Mouse (Mus musculus) lung, embryonic 14.5 days (tissue): ENCODE data around the gene Agxt. TPM values are rescaled to one million over a fixed set of nuclear protein-coding genes. Genes with fewer than 3 reads are reported as not detected.

Experiments used
- ATAC-seq: fragments of 200-750 bp; cut with Nextera tagmentation; 2 replicates; pipeline ENCODE4 v1.8.0; 2017; ENCODE audit warnings: mild to moderate bottlenecking, moderate TSS enrichment, moderate library complexity; ENCODE audit not compliant: insufficient read depth
- DNase-seq: peaks from one replicate; pipeline ENCODE4 v3.0.0-alpha.2; 2015
- H3K27ac ChIP-seq: fragments of 300-500 bp; sonication (generic); 2 replicates; pipeline ENCODE4 v1.5.1; 2014; ENCODE audit warnings: low read depth, mild to moderate bottlenecking, moderate library complexity
- H3K27me3 ChIP-seq: fragments of 300-500 bp; sonication (generic); 2 replicates; pipeline ENCODE4 v1.6.1; 2014; ENCODE audit warnings: low read length, control low read depth; ENCODE audit not compliant: insufficient read depth
- H3K36me3 ChIP-seq: fragments of 300-500 bp; sonication (generic); 2 replicates; pipeline ENCODE4 v1.6.1; 2014; ENCODE audit warnings: control low read depth; ENCODE audit not compliant: insufficient read depth
- H3K4me1 ChIP-seq: fragments of 300-500 bp; sonication (generic); 2 replicates; pipeline ENCODE4 v1.6.1; 2014; ENCODE audit warnings: antibody characterized with exemption, control low read depth; ENCODE audit not compliant: insufficient read depth
- H3K4me2 ChIP-seq: fragments of 300-500 bp; sonication (generic); 2 replicates; pipeline ENCODE4 v1.6.1; 2014; ENCODE audit warnings: mild to moderate bottlenecking
- H3K4me3 ChIP-seq: fragments of 300-500 bp; sonication (generic); 2 replicates; pipeline ENCODE4 v1.5.1; 2014; ENCODE audit warnings: low read depth, low read length
- H3K9ac ChIP-seq: fragments of 300-500 bp; sonication (generic); 2 replicates; pipeline ENCODE4 v1.6.1; 2014
- H3K9me3 ChIP-seq: fragments of 300-500 bp; sonication (generic); 2 replicates; pipeline ENCODE4 v1.6.1; 2016; ENCODE audit warnings: low read depth, low read length, control low read depth
- CTCF ChIP-seq: IDR thresholded peaks from 2 replicates; pipeline ENCODE4 v1.5.1; 2016; ENCODE audit warnings: antibody characterized with exemption, low read depth
- WGBS: fragments of 180-500 bp; shearing (Covaris S2); extraction: QIAGEN DNeasy Blood & Tissue Kit; methylation state at CpG from one replicate; pipeline ENCODE4 v1.1.7; 2014; 5-methylcytosine and 5-hydroxymethylcytosine counted together
- polyA plus RNA-seq: library from polyadenylated mRNA; unstranded; fragments of >200 nt; fragmentation: Nextera tagmentation; extraction: Ambion mirVana; gene quantifications from 2 replicates; pipeline ENCODE4 v1.2.1, GENCODE M21; 2014

The Agxt gene
- polyA plus RNA-seq, 1 experiment from 2014 or later = not detected

- TF ChIP-seq CTCF = no peak
- no peak overlapping the region for H3K27ac ChIP-seq
- no peaks in the 10 kb centered on the region for H3K9me3 ChIP-seq
- no peaks in the 10 kb centered on the region for H3K4me1 ChIP-seq
- DNase-seq (peak; percentile 26), ATAC-seq (no peak)
- 53% methylated on average over 2 of the region's 2 CpGs for WGBS
- H3K36me3 ChIP-seq = no peaks in the 10 kb centered on the region
- H3K27me3 ChIP-seq = no peaks in the 10 kb centered on the region
- H3K9ac ChIP-seq = no peak overlapping the region
- H3K4me2 ChIP-seq = no peak overlapping the region
- no peak overlapping the region for H3K4me3 ChIP-seq
Measured at GRCm38 (mm10) chr1:93150907-93151661, 16.0 kb downstream of the Agxt start.

- H3K4me3 ChIP-seq = no peak overlapping the region
- 68% methylated on average over 4 of the region's 4 CpGs for WGBS
Measured at GRCm38 (mm10) chr1:93157566-93157965, 22.5 kb downstream of the Agxt start.

DNA sequence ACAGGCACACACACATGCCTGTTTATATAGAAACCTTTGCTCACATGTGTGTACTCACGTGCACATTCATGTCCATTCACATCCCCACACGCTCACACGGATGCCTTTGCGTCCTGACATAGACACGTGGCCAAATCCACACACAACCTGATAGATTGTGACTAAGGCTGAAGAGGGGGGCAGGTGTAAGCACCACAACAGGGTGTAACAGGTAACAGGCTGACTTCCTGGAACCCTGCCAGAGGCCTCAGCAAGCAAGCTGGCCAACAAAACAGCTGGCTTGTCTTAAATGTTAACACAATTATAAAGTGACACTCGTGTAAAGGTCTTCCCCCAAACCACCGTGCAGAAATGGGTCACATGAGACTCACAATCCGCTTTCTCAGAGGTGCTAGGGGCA, 23.9 kb downstream of the Agxt start:
- H3K4me3 ChIP-seq = peak overlapping the region; percentile 22; the same call in 1 of the 2 replicates
- H3K9ac ChIP-seq = no peak overlapping the region
- no peak overlapping the region for H3K27ac ChIP-seq
- 69% methylated on average over 8 of the region's 8 CpGs for WGBS
- H3K9me3 ChIP-seq = no peaks in the 10 kb centered on the region
- peak overlapping the region; percentile 48 for H3K4me2 ChIP-seq
- DNase-seq = no peak
- H3K4me1 ChIP-seq = peaks cover 6% of the 10 kb centered on the region
- no peaks in the 10 kb centered on the region for H3K27me3 ChIP-seq
- ATAC-seq = no peak
- no peaks in the 10 kb centered on the region for H3K36me3 ChIP-seq
- TF ChIP-seq CTCF = no peak

More at GRCm38 (mm10) chr1:93157566-93157965, 22.5 kb downstream of the Agxt start:
- DNase-seq (peak; percentile 31), ATAC-seq (no peak)
- no peaks in the 10 kb centered on the region for H3K36me3 ChIP-seq
- TF ChIP-seq CTCF = no peak
- no peak overlapping the region for H3K9ac ChIP-seq
- peak overlapping the region; percentile 48 for H3K4me2 ChIP-seq
- no peaks in the 10 kb centered on the region for H3K9me3 ChIP-seq
- no peak overlapping the region for H3K27ac ChIP-seq
- peaks cover 6% of the 10 kb centered on the region for H3K4me1 ChIP-seq
- no peaks in the 10 kb centered on the region for H3K27me3 ChIP-seq

DNA sequence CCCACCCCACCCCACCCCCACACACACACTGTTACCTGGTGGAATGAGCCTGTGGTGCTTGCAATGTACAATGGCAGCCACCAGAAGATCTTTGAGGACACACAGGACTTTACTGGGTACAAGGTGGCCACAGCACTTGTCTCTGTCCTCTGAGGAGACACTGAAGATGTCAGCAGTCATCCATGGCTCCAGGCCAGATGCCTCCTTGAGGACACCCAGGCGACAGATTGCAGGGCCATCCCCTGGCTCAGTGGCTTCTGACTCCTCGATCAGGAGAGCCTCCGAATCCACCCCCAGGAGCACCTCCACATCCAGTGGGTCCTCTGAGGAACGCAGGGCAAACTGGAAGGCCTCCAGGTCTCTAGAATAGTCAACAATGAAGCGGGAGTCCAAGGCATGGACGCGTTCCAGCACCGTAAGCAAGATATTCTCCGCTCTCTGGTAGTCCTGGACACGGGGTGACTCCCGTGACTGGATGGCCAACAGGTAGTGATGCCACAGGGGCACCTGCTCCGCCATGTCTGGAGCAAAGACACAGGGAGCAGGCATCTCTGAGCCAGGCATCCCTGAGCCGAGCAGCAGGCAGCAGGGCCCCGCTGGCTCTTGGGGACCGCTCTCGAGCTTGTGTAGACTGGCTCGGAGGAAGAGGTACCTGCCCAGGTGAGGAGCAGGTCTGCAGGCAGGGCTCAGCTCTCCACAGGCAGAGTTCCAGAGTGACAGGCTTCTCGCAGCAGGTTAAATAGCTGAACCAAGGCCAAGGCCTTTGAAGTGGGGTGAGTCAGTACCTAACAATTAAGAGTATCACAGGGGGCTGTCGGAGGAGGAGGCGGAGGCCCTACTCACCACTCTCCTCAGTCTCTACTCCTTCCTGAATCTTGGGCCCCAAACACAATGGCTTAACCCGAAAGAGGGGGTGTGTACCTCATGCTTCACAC, 24.8 kb downstream of the Agxt start:
- no peak overlapping the region for H3K9ac ChIP-seq
- no peaks in the 10 kb centered on the region for H3K36me3 ChIP-seq
- peak; percentile 66 for DNase-seq
- peak; percentile 58 for ATAC-seq
- no peaks in the 10 kb centered on the region for H3K27me3 ChIP-seq
- peaks cover 6% of the 10 kb centered on the region for H3K4me1 ChIP-seq
- peak overlapping the region; percentile 22 for H3K4me3 ChIP-seq
- 66% methylated on average over 21 of the region's 21 CpGs for WGBS
- no peak for TF ChIP-seq CTCF
- H3K9me3 ChIP-seq = no peaks in the 10 kb centered on the region
- peak overlapping the region; percentile 82 for H3K27ac ChIP-seq
- H3K4me2 ChIP-seq = peak overlapping the region; percentile 48

GRCm38 (mm10) chr1:93160501-93161133, 25.6 kb downstream of the Agxt start, which contains the start of gene 2310007B03Rik:
Gene 2310007B03Rik, minus strand, starts transcription at chr1:93160948.
- H3K4me2 ChIP-seq = peak within 1 kb of the TSS; percentile 48
- peak within 1 kb of the TSS; percentile 82 for H3K27ac ChIP-seq
- H3K27me3 ChIP-seq = no peaks in the 10 kb centered on the region
- peak within 1 kb of the TSS; percentile 22 for H3K4me3 ChIP-seq
- H3K36me3 ChIP-seq = no peaks in the 10 kb centered on the region
- peak; percentile 15 for ATAC-seq
- 65% methylated on average over 8 of the region's 8 CpGs for WGBS
- no peak for TF ChIP-seq CTCF
- DNase-seq = no peak
- peaks cover 6% of the 10 kb centered on the region for H3K4me1 ChIP-seq
- H3K9me3 ChIP-seq = no peaks in the 10 kb centered on the region
- no peak within 1 kb of the TSS for H3K9ac ChIP-seq

- ATAC-seq = no peak
- Histone ChIP-seq H3K4me1 (peaks cover 6% of the 10 kb centered on the region), H3K9ac (no peak overlapping the region), H3K27me3 (no peaks in the 10 kb centered on the region), H3K4me2 (no peak overlapping the region), H3K36me3 (no peaks in the 10 kb centered on the region), H3K4me3 (no peak overlapping the region), H3K9me3 (no peaks in the 10 kb centered on the region), H3K27ac (peak overlapping the region; percentile 82; the same call in 1 of the 2 replicates)
- 52% methylated on average over 8 of the region's 8 CpGs for WGBS
- DNase-seq = peak; percentile 37
- TF ChIP-seq CTCF = no peak
Measured at GRCm38 (mm10) chr1:93161350-93161749, 26.3 kb downstream of the Agxt start.
